Mouse (Mus musculus) ES-E14 (cell line): ENCODE measurements around the gene Lzts3.

Source experiments
- CHD2 ChIP-seq: IDR thresholded peaks from 2 replicates; pipeline ENCODE4 v1.6.1; 2014; ENCODE audit warnings: mild to moderate bottlenecking, low read depth, low read length, inconsistent platforms
- HCFC1 ChIP-seq: IDR thresholded peaks from 2 replicates; pipeline ENCODE4 v1.6.1; 2012; ENCODE audit warnings: low read length, inconsistent platforms, borderline replicate concordance; ENCODE audit not compliant: insufficient read depth
- ZC3H11A ChIP-seq: IDR thresholded peaks from 2 replicates; pipeline ENCODE4 v1.6.1; 2012; ENCODE audit warnings: low read depth, mild to moderate bottlenecking, inconsistent platforms, low read length, borderline replicate concordance
- ZNF384 ChIP-seq: IDR thresholded peaks from 2 replicates; pipeline ENCODE4 v1.6.1; 2012; ENCODE audit warnings: low read depth, low read length, inconsistent platforms

DNA sequence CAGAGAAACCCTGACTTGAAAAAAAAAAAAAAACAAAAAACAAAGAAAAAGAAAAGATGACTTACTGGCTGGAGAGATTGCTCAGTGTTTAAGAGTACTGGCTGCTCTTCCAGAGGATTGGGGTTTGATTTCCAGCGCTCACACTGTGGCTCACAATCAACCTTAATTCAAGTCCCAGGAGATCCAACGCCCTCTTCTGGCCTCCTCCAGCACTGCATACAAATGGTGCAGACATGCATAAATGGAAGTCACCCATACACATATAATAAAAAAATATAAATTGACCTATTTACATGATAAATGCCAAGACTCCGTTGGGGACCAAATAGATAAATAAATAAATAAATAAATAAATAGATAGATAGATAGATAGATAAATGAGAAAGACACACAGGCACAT lies 14.2 kb downstream of the Lzts3 start:
- TF ChIP-seq CHD2 (no peak), ZC3H11A (no peak), ZNF384 (no peak), HCFC1 (no peak)
